Mouse (Mus musculus) heart, postnatal 0 days (tissue): ENCODE data around the gene Grwd1. TPM values are rescaled to one million over a fixed set of nuclear protein-coding genes. Genes with fewer than 3 reads are reported as not detected.

Experiments
- ATAC-seq: fragments of 200-750 bp; cut with Nextera tagmentation; 2 replicates; pipeline ENCODE4 v1.8.0; 2017; ENCODE audit warnings: low read depth, moderate number of reproducible peaks, moderate library complexity; ENCODE audit not compliant: insufficient read depth
- DNase-seq: peaks from one replicate; pipeline ENCODE4 v3.0.0-alpha.2; 2016; ENCODE audit warnings: low spot score
- H3K27ac ChIP-seq: fragments of 300-500 bp; sonication (generic); 2 replicates; pipeline ENCODE4 v1.5.1; 2014; ENCODE audit warnings: low read depth, mild to moderate bottlenecking
- H3K27me3 ChIP-seq: fragments of 300-500 bp; sonication (generic); 2 replicates; pipeline ENCODE4 v1.6.1; 2014; ENCODE audit warnings: low read length, mixed read lengths; ENCODE audit not compliant: control insufficient read depth, insufficient read depth
- H3K36me3 ChIP-seq: fragments of 300-500 bp; sonication (generic); replicated peaks from 2 replicates; pipeline ENCODE4 v1.6.1; 2014; ENCODE audit warnings: low read length, mixed read lengths; ENCODE audit not compliant: control insufficient read depth, insufficient read depth
- H3K4me1 ChIP-seq: fragments of 300-500 bp; sonication (generic); 2 replicates; pipeline ENCODE4 v1.6.1; 2014; ENCODE audit warnings: antibody characterized with exemption; ENCODE audit not compliant: control insufficient read depth, insufficient read depth
- H3K4me2 ChIP-seq: fragments of 300-500 bp; sonication (generic); 2 replicates; pipeline ENCODE4 v1.6.1; 2014; ENCODE audit warnings: low read depth, mild to moderate bottlenecking, low read length, moderate library complexity
- H3K4me3 ChIP-seq: fragments of 300-500 bp; sonication (generic); 2 replicates; pipeline ENCODE4 v1.5.1; 2014; ENCODE audit warnings: low read depth, low read length
- H3K9ac ChIP-seq: fragments of 300-500 bp; sonication (generic); replicated peaks from 2 replicates; pipeline ENCODE4 v1.6.1; 2014; ENCODE audit warnings: low read depth, low read length, mixed read lengths
- H3K9me3 ChIP-seq: fragments of 300-500 bp; sonication (generic); replicated peaks from 2 replicates; pipeline ENCODE4 v1.6.1; 2016; ENCODE audit warnings: low read length; ENCODE audit not compliant: control insufficient read depth
- CTCF ChIP-seq: IDR thresholded peaks from 2 replicates; pipeline ENCODE4 v1.5.1; 2016; ENCODE audit warnings: antibody characterized with exemption, control low read depth, low read depth
- EP300 ChIP-seq: IDR thresholded peaks from 2 replicates; pipeline ENCODE4 v1.6.1; 2016; ENCODE audit warnings: antibody characterized with exemption, low read depth
- WGBS: fragments of 180-500 bp; shearing (Covaris S2); extraction: QIAGEN DNeasy Blood & Tissue Kit; methylation state at CpG from one replicate; pipeline ENCODE4 v1.1.7; 2014; 5-methylcytosine and 5-hydroxymethylcytosine counted together
- polyA plus RNA-seq: library from polyadenylated mRNA; unstranded; fragments of >200 nt; fragmentation: Nextera tagmentation; extraction: Ambion mirVana; gene quantifications from 2 replicates; pipeline ENCODE4 v1.2.1, GENCODE M21; 2015
- total RNA-seq: library from RNA; depleted of rRNA; stranded (reverse); fragments of >200 nt; gene quantifications from 2 replicates; pipeline ENCODE4 v1.2.3, GENCODE M21; 2014; ENCODE audit warnings: low replicate concordance

Gene Grwd1
- total and polyA plus RNA-seq, 2 experiments from 2014 or later, result 22.7 to 26.7 TPM

DNA sequence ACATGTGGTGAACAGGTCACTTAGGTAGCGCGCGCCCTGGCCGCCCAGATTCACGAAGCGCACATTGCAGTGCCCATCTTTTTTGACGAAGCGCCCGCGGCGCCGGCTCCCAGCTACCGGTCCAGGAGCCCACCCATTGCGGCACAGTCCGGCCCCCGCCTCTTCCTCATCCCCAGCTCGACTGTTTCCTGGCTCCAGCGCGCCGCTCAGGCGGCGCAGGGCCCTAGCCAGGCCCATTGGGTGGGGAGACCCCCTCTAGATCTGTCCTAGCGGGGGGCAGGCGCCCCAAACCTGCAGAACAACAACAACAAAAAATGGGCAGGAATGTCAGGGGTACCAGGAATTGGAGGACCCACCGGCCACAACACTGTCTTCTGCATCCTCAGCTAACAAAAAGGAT, 10.9 kb downstream of the Grwd1 start:
- Histone ChIP-seq H3K36me3 (peaks cover 8% of the 10 kb centered on the region), H3K27me3 (peaks cover 6% of the 10 kb centered on the region; the same call in 1 of the 2 replicates), H3K4me3 (no peak overlapping the region), H3K9me3 (no peaks in the 10 kb centered on the region), H3K9ac (no peak overlapping the region), H3K4me1 (0 out of 2 replicates have a peak, but pooled peaks cover 5% of the 10 kb centered on the region), H3K4me2 (peak overlapping the region; percentile 40), H3K27ac (no peak overlapping the region)
- no peak for TF ChIP-seq EP300
- no peak for TF ChIP-seq CTCF
- ATAC-seq (no peak), DNase-seq (no peak)
- 8% methylated on average over 25 of the region's 25 CpGs for WGBS

GRCm38 (mm10) chr7:45815984-45816351, 14.8 kb downstream of the Grwd1 start:
- ATAC-seq (no peak), DNase-seq (no peak)
- no peak overlapping the region for H3K27ac ChIP-seq
- TF ChIP-seq CTCF (no peak), EP300 (no peak)
- H3K4me1 ChIP-seq, result peaks cover 17% of the 10 kb centered on the region; the same call in 1 of the 2 replicates
- no peak overlapping the region for H3K9ac ChIP-seq
- 61% methylated on average over 2 of the region's 2 CpGs for WGBS
- H3K4me3 ChIP-seq, result no peak overlapping the region
- H3K36me3 ChIP-seq, result peaks cover 19% of the 10 kb centered on the region
- H3K9me3 ChIP-seq, result no peaks in the 10 kb centered on the region
- H3K27me3 ChIP-seq, result peaks cover 6% of the 10 kb centered on the region; the same call in 1 of the 2 replicates
- H3K4me2 ChIP-seq, result no peak overlapping the region

DNA sequence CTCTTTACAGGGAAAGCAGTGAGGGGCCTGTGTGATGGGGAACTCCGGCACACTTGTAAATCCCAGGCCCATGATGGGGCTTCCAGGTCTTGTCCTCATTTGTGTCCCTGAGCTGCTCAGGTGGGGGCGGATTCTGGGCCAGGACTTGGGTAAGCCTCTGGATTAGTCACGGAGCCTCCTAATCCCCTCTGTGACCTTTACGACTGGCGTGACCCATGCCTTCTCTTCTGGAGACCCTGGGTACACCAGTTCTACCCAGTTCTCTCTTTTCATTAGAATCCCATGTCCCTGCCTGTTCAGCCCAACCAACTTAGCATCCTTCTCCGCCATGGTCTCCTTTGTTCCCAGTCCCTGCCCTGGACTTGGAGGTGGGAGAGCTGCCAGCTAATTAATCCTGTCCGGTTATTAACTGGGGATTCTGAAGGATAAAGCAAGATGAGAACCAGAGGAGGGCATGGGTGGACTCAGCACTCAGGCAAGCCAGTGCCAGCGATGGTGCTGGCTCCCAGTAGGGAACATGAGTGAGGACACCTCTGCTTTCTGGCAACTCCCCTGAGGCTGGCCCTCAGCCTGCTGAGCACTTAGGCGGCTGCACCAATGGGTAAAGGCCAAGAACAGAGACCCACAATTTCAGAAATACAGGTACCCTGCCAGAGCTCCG, 15.3 kb downstream of the Grwd1 start:
- DNase-seq (no peak), ATAC-seq (no peak)
- Histone ChIP-seq H3K27ac (no peak overlapping the region), H3K4me3 (no peak overlapping the region), H3K4me2 (no peak overlapping the region), H3K9ac (no peak overlapping the region), H3K36me3 (peaks cover 24% of the 10 kb centered on the region), H3K27me3 (peaks cover 6% of the 10 kb centered on the region; the same call in 1 of the 2 replicates), H3K4me1 (peaks cover 17% of the 10 kb centered on the region; the same call in 1 of the 2 replicates), H3K9me3 (no peaks in the 10 kb centered on the region)
- TF ChIP-seq CTCF, result no peak
- 63% methylated on average over 10 of the region's 10 CpGs for WGBS

- H3K27me3 ChIP-seq, result peaks cover 6% of the 10 kb centered on the region; the same call in 1 of the 2 replicates
- TF ChIP-seq CTCF, result no peak
- TF ChIP-seq EP300, result no peak
- H3K36me3 ChIP-seq, result peaks cover 30% of the 10 kb centered on the region
- ATAC-seq, result no peak
- H3K9ac ChIP-seq, result no peak overlapping the region
- no peak for DNase-seq
- WGBS, result 7% methylated on average over 5 of the region's 5 CpGs
- peaks cover 17% of the 10 kb centered on the region; the same call in 1 of the 2 replicates for H3K4me1 ChIP-seq
- H3K4me3 ChIP-seq, result peak overlapping the region; percentile 23
- peak overlapping the region; percentile 59 for H3K4me2 ChIP-seq
- H3K9me3 ChIP-seq, result no peaks in the 10 kb centered on the region
- H3K27ac ChIP-seq, result no peak overlapping the region
Measured at GRCm38 (mm10) chr7:45814841-45815240, 15.9 kb downstream of the Grwd1 start.

- no peak for TF ChIP-seq CTCF
- no peak for TF ChIP-seq EP300
- DNase-seq (peak; percentile 100), ATAC-seq (peak; percentile 98)
- H3K27ac ChIP-seq, result peak within 1 kb of the TSS; percentile 100
- H3K36me3 ChIP-seq, result peaks cover 38% of the 10 kb centered on the region
- no peaks in the 10 kb centered on the region for H3K9me3 ChIP-seq
- H3K4me2 ChIP-seq, result peak within 1 kb of the TSS; percentile 89
- peaks cover 4% of the 10 kb centered on the region; the same call in 1 of the 2 replicates for H3K27me3 ChIP-seq
- H3K4me1 ChIP-seq, result peaks cover 17% of the 10 kb centered on the region; the same call in 1 of the 2 replicates
- H3K4me3 ChIP-seq, result peak within 1 kb of the TSS; percentile 98
- peak within 1 kb of the TSS; percentile 98 for H3K9ac ChIP-seq
- WGBS, result under 1% methylated on average over 71 of the region's 92 CpGs
Measured at GRCm38 (mm10) chr7:45813787-45814779, 16.7 kb downstream of the Grwd1 start, which contains the start of gene Cyth2. Gene Cyth2, minus strand, starts transcription at chr7:45814581.
